18 mouse cellular contexts compared by ENCODE assay signal in the genomic region with DNA sequence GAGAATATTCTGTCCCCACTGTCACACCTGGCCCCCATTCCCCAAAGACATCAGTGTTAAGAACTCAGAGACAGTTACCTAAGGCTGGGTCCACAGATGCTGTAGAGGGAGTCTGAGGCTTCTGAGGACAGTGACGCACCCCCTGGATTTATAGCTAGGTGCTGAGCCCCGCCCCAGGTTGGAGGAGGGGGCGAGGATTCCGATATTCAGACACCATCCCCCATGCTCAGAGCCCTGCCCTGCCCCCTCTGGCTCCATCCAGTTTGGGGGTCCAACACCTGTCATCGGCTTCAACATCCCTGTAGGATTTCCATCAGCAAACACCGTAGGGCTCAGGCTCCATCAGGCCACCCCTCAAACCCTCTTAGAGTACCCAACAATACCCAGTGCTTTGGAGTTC. TPM values are rescaled to one million over a fixed set of nuclear protein-coding genes. Genes with fewer than 3 reads are reported as not detected.
DNase-seq lines count a peak whose midpoint lies in the region; ATAC-seq lines count a peak whose summit lies in the region.
"Had no signal": no experiment of that assay in that cellular context is flagged by ENCODE, and none has a peak within 500 bp of the region (broad histone marks: within the 10 kb centered on the region; RNA-seq: fewer than 3 reads in every experiment).

No protein-coding gene starts in this region.

- peaks cover 4% of the 10 kb centered on the region; the same call in 1 of the 2 replicates for H3K9me3 ChIP-seq in forebrain, embryonic 10.5 days
- no peaks in the 10 kb centered on the region for H3K9me3 ChIP-seq in forebrain, embryonic 14.5 days (replicated peaks; ENCODE audit: control insufficient read depth, low read length)
- H3K9me3 ChIP-seq in midbrain, embryonic 11.5 days (ENCODE audit: control insufficient read depth, low read length): no peaks in the 10 kb centered on the region
- no peaks in the 10 kb centered on the region for H3K9me3 ChIP-seq in midbrain, embryonic 13.5 days
- H3K9me3 ChIP-seq in heart, embryonic 15.5 days (replicated peaks): no peaks in the 10 kb centered on the region
- no peaks in the 10 kb centered on the region for H3K9me3 ChIP-seq in limb, embryonic 15.5 days
- H3K9me3 ChIP-seq: liver, embryonic 12.5 days had no signal

- H3K27me3 ChIP-seq in forebrain, embryonic 10.5 days (ENCODE audit: poor library complexity, severe bottlenecking): peaks cover 16% of the 10 kb centered on the region
- H3K27me3 ChIP-seq in forebrain, embryonic 14.5 days (replicated peaks; ENCODE audit: control insufficient read depth, insufficient read depth, low read length): no peaks in the 10 kb centered on the region
- H3K27me3 ChIP-seq in midbrain, embryonic 11.5 days (ENCODE audit: control insufficient read depth, insufficient read depth, low read length): peaks cover 6% of the 10 kb centered on the region; the same call in 1 of the 2 replicates
- H3K27me3 ChIP-seq in midbrain, embryonic 13.5 days: peaks cover 11% of the 10 kb centered on the region
- no peaks in the 10 kb centered on the region for H3K27me3 ChIP-seq in heart, embryonic 15.5 days
- H3K27me3 ChIP-seq in limb, embryonic 15.5 days: 0 out of 2 replicates have a peak, but pooled peaks cover 4% of the 10 kb centered on the region

- H3K9ac ChIP-seq in forebrain, embryonic 14.5 days (ENCODE audit: low read length): no peak overlapping the region
- no peak overlapping the region for H3K9ac ChIP-seq in midbrain, embryonic 11.5 days (ENCODE audit: low read length)
- H3K9ac ChIP-seq in midbrain, embryonic 13.5 days (replicated peaks): no peak overlapping the region
- H3K9ac ChIP-seq in heart, embryonic 15.5 days: peak overlapping the region; percentile 9; the same call in 1 of the 2 replicates
- no peak overlapping the region for H3K9ac ChIP-seq in limb, embryonic 15.5 days
- H3K9ac ChIP-seq: liver, embryonic 12.5 days had no signal

- ATAC-seq in forebrain, embryonic 14.5 days: no peak
- ATAC-seq in midbrain, embryonic 11.5 days (ENCODE audit: low FRiP score): peak; percentile 20
- no peak for ATAC-seq in midbrain, embryonic 13.5 days
- peak; percentile 23 for ATAC-seq in heart, embryonic 15.5 days (replicated peaks; ENCODE audit: insufficient number of reproducible peaks, insufficient read depth, low FRiP score, low read depth)
- ATAC-seq in limb, embryonic 15.5 days (ENCODE audit: insufficient number of reproducible peaks, low FRiP score, low TSS enrichment, low read depth): no peak
- ATAC-seq: intestine, postnatal 0 days; liver, embryonic 12.5 days had no signal

- no peak for DNase-seq in forebrain, embryonic 10.5 days (ENCODE audit: extremely low spot score, low spot score)
- no peak for DNase-seq in forebrain, embryonic 14.5 days (ENCODE audit: low spot score)
- DNase-seq in midbrain, embryonic 11.5 days (ENCODE audit: low spot score, missing footprints): no peak
- DNase-seq in ovary, postnatal 14 days (ENCODE audit: low spot score): no peak
- no peak for DNase-seq in adrenal gland, postnatal 10 days
- DNase-seq: adrenal gland, postnatal 14 days; cerebellum, postnatal 25 days; kidney, postnatal 36 days; layer of hippocampus, postnatal 36 days; lung, postnatal 14 days; midbrain, embryonic 14.5 days; right cerebral cortex, postnatal 14 days; thymus, postnatal 4 days had no signal

- no peak overlapping the region for H3K4me2 ChIP-seq in forebrain, embryonic 14.5 days (ENCODE audit: low read length)
- no peak overlapping the region for H3K4me2 ChIP-seq in midbrain, embryonic 11.5 days
- no peak overlapping the region for H3K4me2 ChIP-seq in midbrain, embryonic 13.5 days (replicated peaks)
- H3K4me2 ChIP-seq in heart, embryonic 15.5 days: peak overlapping the region; percentile 24; the same call in 1 of the 2 replicates
- no peak overlapping the region for H3K4me2 ChIP-seq in limb, embryonic 15.5 days
- H3K4me2 ChIP-seq: liver, embryonic 12.5 days had no signal

- H3K4me1 ChIP-seq in forebrain, embryonic 10.5 days: peaks cover 41% of the 10 kb centered on the region
- H3K4me1 ChIP-seq in forebrain, embryonic 14.5 days (ENCODE audit: control insufficient read depth, insufficient read depth, low read length): peaks cover 2% of the 10 kb centered on the region; the same call in 1 of the 2 replicates
- H3K4me1 ChIP-seq in midbrain, embryonic 11.5 days (ENCODE audit: control insufficient read depth, insufficient read depth, low read length): peaks cover 15% of the 10 kb centered on the region
- peaks cover 24% of the 10 kb centered on the region for H3K4me1 ChIP-seq in midbrain, embryonic 13.5 days (replicated peaks)
- H3K4me1 ChIP-seq in heart, embryonic 15.5 days (replicated peaks): peaks cover 73% of the 10 kb centered on the region
- peaks cover 11% of the 10 kb centered on the region for H3K4me1 ChIP-seq in limb, embryonic 15.5 days

- no peak overlapping the region; the same call in 1 of the 2 replicates for H3K4me3 ChIP-seq in forebrain, embryonic 10.5 days
- no peak overlapping the region for H3K4me3 ChIP-seq in forebrain, embryonic 14.5 days (ENCODE audit: low read depth, low read length)
- no peak overlapping the region for H3K4me3 ChIP-seq in midbrain, embryonic 11.5 days (ENCODE audit: low read depth, low read length)
- H3K4me3 ChIP-seq in midbrain, embryonic 13.5 days (replicated peaks): no peak overlapping the region
- H3K4me3 ChIP-seq in heart, embryonic 15.5 days: no peak overlapping the region
- H3K4me3 ChIP-seq in limb, embryonic 15.5 days: no peak overlapping the region
- H3K4me3 ChIP-seq: liver, embryonic 12.5 days had no signal

- H3K36me3 ChIP-seq in forebrain, embryonic 10.5 days (replicated peaks): no peaks in the 10 kb centered on the region
- no peaks in the 10 kb centered on the region for H3K36me3 ChIP-seq in forebrain, embryonic 14.5 days (ENCODE audit: control insufficient read depth, insufficient read depth, low read length)
- no peaks in the 10 kb centered on the region for H3K36me3 ChIP-seq in midbrain, embryonic 11.5 days (ENCODE audit: control insufficient read depth, insufficient read depth, low read length)
- H3K36me3 ChIP-seq in midbrain, embryonic 13.5 days: no peaks in the 10 kb centered on the region
- peaks cover 9% of the 10 kb centered on the region; the same call in 1 of the 2 replicates for H3K36me3 ChIP-seq in heart, embryonic 15.5 days
- H3K36me3 ChIP-seq in limb, embryonic 15.5 days: no peaks in the 10 kb centered on the region
- H3K36me3 ChIP-seq: liver, embryonic 12.5 days had no signal

- H3K27ac ChIP-seq in forebrain, embryonic 10.5 days: peak overlapping the region; percentile 48
- no peak overlapping the region for H3K27ac ChIP-seq in forebrain, embryonic 14.5 days (ENCODE audit: low read depth, low read length)
- H3K27ac ChIP-seq in midbrain, embryonic 11.5 days (ENCODE audit: low read depth, low read length): no peak overlapping the region
- H3K27ac ChIP-seq in midbrain, embryonic 13.5 days: no peak overlapping the region
- peak overlapping the region; percentile 88 for H3K27ac ChIP-seq in heart, embryonic 15.5 days
- H3K27ac ChIP-seq in limb, embryonic 15.5 days: peak overlapping the region; percentile 24; the same call in 1 of the 2 replicates
- H3K27ac ChIP-seq: liver, embryonic 12.5 days had no signal

- 67% methylated on average over 6 of the region's 6 CpGs for WGBS in forebrain, embryonic 10.5 days
- 54% methylated on average over 6 of the region's 6 CpGs for WGBS in forebrain, embryonic 14.5 days
- 69% methylated on average over 6 of the region's 6 CpGs for WGBS in midbrain, embryonic 11.5 days
- 66% methylated on average over 6 of the region's 6 CpGs for WGBS in midbrain, embryonic 13.5 days
- 42% methylated on average over 6 of the region's 6 CpGs for WGBS in heart, embryonic 15.5 days
- 44% methylated on average over 6 of the region's 6 CpGs for WGBS in limb, embryonic 15.5 days

RNA-seq across cellular contexts. Expression of gene Tnnt1, which starts 0.3 kb away (rescaled TPM):
- 4.3 and 4.5 TPM in 2 replicates for polyA plus RNA-seq in forebrain, embryonic 10.5 days (2016; fragmentation: Nextera tagmentation; extraction: Ambion mirVana)
- 1.4 and 2.3 TPM in 2 replicates for polyA plus RNA-seq in forebrain, embryonic 14.5 days (2014; fragmentation: Nextera tagmentation; extraction: Ambion mirVana)
- polyA plus RNA-seq in midbrain, embryonic 11.5 days (2014; fragmentation: Nextera tagmentation; extraction: Ambion mirVana): 6.6 and 8.1 TPM in 2 replicates
- polyA plus RNA-seq in midbrain, embryonic 13.5 days (2015; fragmentation: Nextera tagmentation; extraction: Ambion mirVana): 5.4 and 6.3 TPM in 2 replicates
- 255 and 278 TPM in 2 replicates for polyA plus RNA-seq in heart, embryonic 15.5 days (2015; fragmentation: Nextera tagmentation; extraction: Ambion mirVana)
- polyA plus RNA-seq in limb, embryonic 15.5 days (2015; fragmentation: Nextera tagmentation; extraction: Ambion mirVana): 229 and 541 TPM in 2 replicates
- 10 to 100 TPM; 17.3 to 93.6 TPM for total RNA-seq in adrenal gland, postnatal 10 days (2021)

RNA-seq across cellular contexts. Expression of gene Tnni3, which starts 8.2 kb away (rescaled TPM):
- 1.8 and 1.9 TPM in 2 replicates for polyA plus RNA-seq in forebrain, embryonic 10.5 days (2016; fragmentation: Nextera tagmentation; extraction: Ambion mirVana)
- 0.81 and 1.7 TPM in 2 replicates for polyA plus RNA-seq in forebrain, embryonic 14.5 days (2014; fragmentation: Nextera tagmentation; extraction: Ambion mirVana)
- polyA plus RNA-seq in midbrain, embryonic 11.5 days (2014; fragmentation: Nextera tagmentation; extraction: Ambion mirVana): 0.97 and 1.7 TPM in 2 replicates
- 1.4 and 2.3 TPM in 2 replicates for polyA plus RNA-seq in midbrain, embryonic 13.5 days (2015; fragmentation: Nextera tagmentation; extraction: Ambion mirVana)
- 2,753 and 3,427 TPM in 2 replicates for polyA plus RNA-seq in heart, embryonic 15.5 days (2015; fragmentation: Nextera tagmentation; extraction: Ambion mirVana)
- 4.7 and 5.2 TPM in 2 replicates for polyA plus RNA-seq in limb, embryonic 15.5 days (2015; fragmentation: Nextera tagmentation; extraction: Ambion mirVana)
- total RNA-seq in adrenal gland, postnatal 10 days (2021): 1 to 10 TPM in 1 of 2 experiments, under 1 TPM in 1; 0.78 to 1.3 TPM

RNA-seq across cellular contexts. Expression of gene Ppp1r12c, which starts 14.4 kb away (rescaled TPM):
- 34.2 and 34.8 TPM in 2 replicates for polyA plus RNA-seq in forebrain, embryonic 10.5 days (2016; fragmentation: Nextera tagmentation; extraction: Ambion mirVana)
- polyA plus RNA-seq in forebrain, embryonic 14.5 days (2014; fragmentation: Nextera tagmentation; extraction: Ambion mirVana): 29.4 and 32.1 TPM in 2 replicates
- 28.4 and 32.7 TPM in 2 replicates for polyA plus RNA-seq in midbrain, embryonic 11.5 days (2014; fragmentation: Nextera tagmentation; extraction: Ambion mirVana)
- 34.9 and 51.9 TPM in 2 replicates for polyA plus RNA-seq in midbrain, embryonic 13.5 days (2015; fragmentation: Nextera tagmentation; extraction: Ambion mirVana)
- polyA plus RNA-seq in heart, embryonic 15.5 days (2015; fragmentation: Nextera tagmentation; extraction: Ambion mirVana): 32.5 and 43.7 TPM in 2 replicates
- 35.9 and 46.8 TPM in 2 replicates for polyA plus RNA-seq in limb, embryonic 15.5 days (2015; fragmentation: Nextera tagmentation; extraction: Ambion mirVana)
- total RNA-seq in adrenal gland, postnatal 10 days (2021): 10 to 100 TPM; 74.0 to 84.4 TPM

RNA-seq across cellular contexts. Expression of gene Dnaaf3, which starts 16.4 kb away (rescaled TPM):
- 2.7 and 3.2 TPM in 2 replicates for polyA plus RNA-seq in forebrain, embryonic 10.5 days (2016; fragmentation: Nextera tagmentation; extraction: Ambion mirVana)
- polyA plus RNA-seq in forebrain, embryonic 14.5 days (2014; fragmentation: Nextera tagmentation; extraction: Ambion mirVana): 0.55 and 0.72 TPM in 2 replicates
- polyA plus RNA-seq in midbrain, embryonic 11.5 days (2014; fragmentation: Nextera tagmentation; extraction: Ambion mirVana): 0.85 and 1.1 TPM in 2 replicates
- 1.5 and 2.3 TPM in 2 replicates for polyA plus RNA-seq in midbrain, embryonic 13.5 days (2015; fragmentation: Nextera tagmentation; extraction: Ambion mirVana)
- polyA plus RNA-seq in heart, embryonic 15.5 days (2015; fragmentation: Nextera tagmentation; extraction: Ambion mirVana): 0.96 and 1.2 TPM in 2 replicates
- polyA plus RNA-seq in limb, embryonic 15.5 days (2015; fragmentation: Nextera tagmentation; extraction: Ambion mirVana): 1.8 and 3.0 TPM in 2 replicates
- 1 to 10 TPM in 1 of 2 experiments, under 1 TPM in 1; 0.60 to 1.1 TPM for total RNA-seq in adrenal gland, postnatal 10 days (2021)

RNA-seq across cellular contexts. Expression of gene Syt5, which starts 31.5 kb away (rescaled TPM):
- 4.9 and 6.7 TPM in 2 replicates for polyA plus RNA-seq in forebrain, embryonic 10.5 days (2016; fragmentation: Nextera tagmentation; extraction: Ambion mirVana)
- polyA plus RNA-seq in forebrain, embryonic 14.5 days (2014; fragmentation: Nextera tagmentation; extraction: Ambion mirVana): 133 and 153 TPM in 2 replicates
- polyA plus RNA-seq in midbrain, embryonic 11.5 days (2014; fragmentation: Nextera tagmentation; extraction: Ambion mirVana): 10.4 and 10.5 TPM in 2 replicates
- 92.2 and 97.8 TPM in 2 replicates for polyA plus RNA-seq in midbrain, embryonic 13.5 days (2015; fragmentation: Nextera tagmentation; extraction: Ambion mirVana)
- polyA plus RNA-seq in heart, embryonic 15.5 days (2015; fragmentation: Nextera tagmentation; extraction: Ambion mirVana): 1.3 and 2.0 TPM in 2 replicates
- polyA plus RNA-seq in limb, embryonic 15.5 days (2015; fragmentation: Nextera tagmentation; extraction: Ambion mirVana): 3.8 and 4.7 TPM in 2 replicates
- 10 to 100 TPM in 1 of 2 experiments, 1 to 10 TPM in 1; 9.5 to 12.7 TPM for total RNA-seq in adrenal gland, postnatal 10 days (2021)

Comparison
In these comparisons a context has a peak if more than half of its experiments do, and no peak if none do; other contexts are left out.
1. H3K27ac ChIP-seq: peak in forebrain, embryonic 10.5 days (single experiment), heart, embryonic 15.5 days (single experiment) and limb, embryonic 15.5 days (single experiment); none in forebrain, embryonic 14.5 days (single experiment), midbrain, embryonic 11.5 days (single experiment) and midbrain, embryonic 13.5 days (single experiment).
2. ATAC-seq: peak in midbrain, embryonic 11.5 days (single experiment) and heart, embryonic 15.5 days (single experiment); none in forebrain, embryonic 14.5 days (single experiment), midbrain, embryonic 13.5 days (single experiment) and limb, embryonic 15.5 days (single experiment).
3. RNA of gene Tnnt1, which starts 0.3 kb away (polyA plus RNA-seq): 255 to 278 TPM in heart, embryonic 15.5 days and 229 to 541 TPM in limb, embryonic 15.5 days; 6.6 to 8.1 TPM in midbrain, embryonic 11.5 days, 5.4 to 6.3 TPM in midbrain, embryonic 13.5 days, 4.3 to 4.5 TPM in forebrain, embryonic 10.5 days and 1.4 to 2.3 TPM in forebrain, embryonic 14.5 days; every median in the first group is over 10 times any median in the second.
4. RNA of gene Tnni3, which starts 8.2 kb away (polyA plus RNA-seq): 2,753 to 3,427 TPM in heart, embryonic 15.5 days; 4.7 to 5.2 TPM in limb, embryonic 15.5 days, 1.4 to 2.3 TPM in midbrain, embryonic 13.5 days, 1.8 to 1.9 TPM in forebrain, embryonic 10.5 days, 0.97 to 1.7 TPM in midbrain, embryonic 11.5 days and 0.81 to 1.7 TPM in forebrain, embryonic 14.5 days; every median in the first group is over 100 times any median in the second.